Mouse (Mus musculus) erythroblast, embryonic 14.5 days (primary cell): ENCODE results near the gene Alg11.

Source experiments
- GATA1 ChIP-seq: IDR thresholded peaks from 2 replicates; pipeline ENCODE4 v1.6.1; 2012; ENCODE audit warnings: low read length, inconsistent platforms, mixed read lengths
- TAL1 ChIP-seq: IDR thresholded peaks from 3 replicates; pipeline ENCODE4 v1.6.1; 2012; ENCODE audit warnings: low read length, inconsistent platforms, mixed read lengths

DNA sequence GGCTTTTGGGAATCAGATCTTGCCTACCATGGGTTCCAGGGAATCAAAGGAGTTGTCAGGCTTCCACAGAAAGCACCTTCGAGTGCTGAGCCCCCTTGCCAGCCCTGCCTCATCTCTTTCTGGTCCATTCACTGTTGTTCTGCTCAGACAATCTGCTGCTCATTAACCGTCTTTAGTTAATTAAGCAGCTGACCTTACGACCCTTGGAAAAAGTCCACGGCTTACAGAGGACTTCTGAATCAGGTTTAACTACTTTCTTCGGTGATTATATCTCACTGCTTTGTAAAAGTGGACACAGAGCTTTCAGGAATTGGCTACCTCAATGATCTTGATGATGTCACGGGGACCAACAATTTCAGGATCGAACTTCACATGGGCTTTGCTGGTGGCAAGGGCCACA, 42.8 kb upstream of the Alg11 start:
- no peak for TF ChIP-seq TAL1
- TF ChIP-seq GATA1, result no peak
